Mouse (Mus musculus): ENCODE data around the gene Slc4a11.
A peak's percentile ranks its signal among the peaks of the same experiment; 100 is the strongest.
"Not testable (repeated sequence)": the region's sequence is repeated elsewhere in the genome, so short reads cannot be mapped to it uniquely, and the experiment has no call there.

Gene Slc4a11

GRCm38 (mm10) chr2:130679899-130680298, 17.4 kb downstream of the Slc4a11 start:
- no peak for DNase-seq (ENCODE audit: low read depth)

- DNase-seq (ENCODE audit: low read depth): no peak
These were observed 18.2 kb downstream of the Slc4a11 start for GRCm38 (mm10) chr2:130679154-130679553.

GRCm38 (mm10) chr2:130677211-130677610, 20.1 kb downstream of the Slc4a11 start:
- no peak for DNase-seq (ENCODE audit: low read depth)

GRCm38 (mm10) chr2:130667559-130667958, 29.8 kb downstream of the Slc4a11 start, which contains the start of gene Itpa:
Itpa (plus strand) TSS chr2:130667610.
- DNase-seq (ENCODE audit: low read depth): peak; percentile 88

GRCm38 (mm10) chr2:130664102-130664701, 33.1 kb downstream of the Slc4a11 start, which contains the start of gene Ddrgk1:
Ddrgk1 (minus strand) TSS chr2:130664659.
- peak; percentile 95 for DNase-seq (ENCODE audit: low read depth)

- no peak for DNase-seq (ENCODE audit: low read depth)
These were observed 34.0 kb downstream of the Slc4a11 start for GRCm38 (mm10) chr2:130663342-130663741.

GRCm38 (mm10) chr2:130658530-130658929, 38.8 kb downstream of the Slc4a11 start:
- no peak for DNase-seq (ENCODE audit: low read depth)

- no peak for DNase-seq (ENCODE audit: low read depth)
These were observed 39.8 kb downstream of the Slc4a11 start for GRCm38 (mm10) chr2:130657541-130657940.

GRCm38 (mm10) chr2:130656536-130656935, 40.8 kb downstream of the Slc4a11 start:
- no peak for DNase-seq (ENCODE audit: low read depth)

GRCm38 (mm10) chr2:130655660-130656339, 41.5 kb downstream of the Slc4a11 start:
- DNase-seq (ENCODE audit: low read depth): no peak

GRCm38 (mm10) chr2:130653760-130654159, 43.6 kb downstream of the Slc4a11 start:
- no peak for DNase-seq (ENCODE audit: low read depth)

GRCm38 (mm10) chr2:130653303-130653702, 44.0 kb downstream of the Slc4a11 start:
- no peak for DNase-seq (ENCODE audit: low read depth)

GRCm38 (mm10) chr2:130649028-130649427, 48.3 kb downstream of the Slc4a11 start:
- not testable (repeated sequence) for DNase-seq (ENCODE audit: low read depth)

- DNase-seq (ENCODE audit: low read depth): no peak
These were observed 52.1 kb downstream of the Slc4a11 start for GRCm38 (mm10) chr2:130645198-130645597.

GRCm38 (mm10) chr2:130642684-130643369, 54.5 kb downstream of the Slc4a11 start, which contains the start of gene Lzts3:
Lzts3 (minus strand) TSS chr2:130642803.
- DNase-seq (ENCODE audit: low read depth): peak; percentile 85

GRCm38 (mm10) chr2:130642197-130642660, 55.1 kb downstream of the Slc4a11 start:
- peak; percentile 63 for DNase-seq (ENCODE audit: low read depth)

- no peak for DNase-seq (ENCODE audit: low read depth)
These were observed 55.8 kb downstream of the Slc4a11 start for GRCm38 (mm10) chr2:130641351-130642025.

GRCm38 (mm10) chr2:130639276-130639675, 58.0 kb downstream of the Slc4a11 start:
- DNase-seq (ENCODE audit: low read depth): no peak

GRCm38 (mm10) chr2:130638101-130638611, 59.2 kb downstream of the Slc4a11 start:
- no peak for DNase-seq (ENCODE audit: low read depth)

GRCm38 (mm10) chr2:130635847-130636246, 61.5 kb downstream of the Slc4a11 start:
- DNase-seq (ENCODE audit: low read depth): peak; percentile 48

GRCm38 (mm10) chr2:130634739-130635411, 62.4 kb downstream of the Slc4a11 start:
- DNase-seq (ENCODE audit: low read depth): peak; percentile 51
